Mouse (Mus musculus): Measurements from ENCODE around the gene Hdac4.

Gene Hdac4

DNA sequence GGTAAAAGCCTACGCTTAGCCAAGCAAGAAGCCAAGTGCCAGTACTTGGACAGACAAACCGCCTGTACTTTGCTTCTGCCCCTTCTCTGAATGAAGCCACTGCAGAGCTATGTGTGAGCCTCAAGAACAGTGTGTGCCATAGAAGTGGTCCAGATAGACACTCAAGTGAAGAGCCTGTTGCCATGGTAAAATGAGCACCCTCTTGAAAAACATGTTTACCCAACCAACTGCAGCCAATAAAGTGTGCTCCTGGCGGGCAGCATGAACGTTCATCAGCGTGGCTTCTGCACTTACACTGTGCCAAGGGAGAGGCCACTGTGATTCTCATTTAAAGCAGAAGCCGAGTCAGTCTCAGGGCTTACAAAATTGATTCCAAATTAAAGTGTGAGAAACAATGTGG lies 165.0 kb downstream of the Hdac4 start:
- peak; percentile 39; the same call in 1 of the 2 replicates for ATAC-seq (ENCODE audit: low TSS enrichment)

DNA sequence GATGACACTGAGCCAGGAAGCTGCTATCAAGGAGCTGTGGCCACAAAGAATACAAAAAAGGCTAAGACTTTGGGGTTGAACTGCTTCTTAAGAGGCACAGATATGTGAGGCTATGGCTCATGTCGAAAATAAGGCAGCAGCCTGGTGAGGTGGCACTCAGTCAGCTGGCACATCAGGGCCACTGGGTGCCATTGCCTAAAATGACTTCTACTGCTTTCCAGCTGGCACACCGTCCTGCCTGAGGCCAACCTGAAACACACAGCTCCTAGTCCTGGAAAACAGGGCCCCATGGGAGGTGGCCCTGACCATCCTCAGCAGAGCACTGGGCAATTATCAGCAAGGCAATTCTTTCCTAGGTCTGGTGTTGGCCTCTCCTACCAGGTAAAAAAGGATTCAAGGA lies 167.3 kb downstream of the Hdac4 start:
- no peak for ATAC-seq (ENCODE audit: low TSS enrichment)

DNA sequence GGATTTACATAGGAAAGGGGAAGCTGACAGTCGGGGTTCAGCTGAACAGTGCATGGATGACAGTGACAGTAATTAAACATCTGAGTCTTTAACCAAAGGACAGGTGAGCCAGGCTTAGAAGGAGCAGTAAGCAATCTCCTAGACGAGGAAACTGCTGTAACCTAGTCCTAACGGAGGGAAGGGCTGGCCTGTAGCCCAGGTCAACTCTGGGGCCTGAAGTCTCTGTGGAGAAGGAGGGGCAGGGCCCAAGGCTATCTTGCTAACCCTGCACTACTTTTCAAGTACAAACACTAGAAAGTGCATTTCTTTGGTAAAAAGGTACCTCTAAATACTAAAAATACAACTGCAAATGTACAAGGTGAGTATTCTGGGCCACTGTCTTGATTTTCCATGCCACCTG lies 169.1 kb downstream of the Hdac4 start:
- no peak for ATAC-seq (ENCODE audit: low TSS enrichment)

DNA sequence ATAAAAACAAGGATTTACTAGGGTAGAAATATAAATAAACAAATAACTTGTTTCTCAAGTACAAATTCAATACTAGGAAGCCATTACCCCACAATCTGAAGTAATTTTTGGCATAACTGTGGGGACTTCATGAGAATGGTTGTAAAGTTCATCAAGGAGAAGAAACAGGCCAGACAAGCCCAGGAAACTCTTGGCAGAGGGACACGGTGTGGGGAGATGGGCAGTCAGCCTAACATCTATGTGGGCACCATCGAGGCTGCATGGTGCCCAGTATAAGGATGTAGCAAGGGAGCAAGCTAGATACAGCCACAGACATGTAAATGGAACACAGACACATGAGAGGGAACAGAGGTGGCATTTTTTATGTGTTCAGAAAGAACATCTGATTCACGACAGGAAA lies 171.6 kb downstream of the Hdac4 start:
- ATAC-seq (ENCODE audit: low TSS enrichment) = no peak

DNA sequence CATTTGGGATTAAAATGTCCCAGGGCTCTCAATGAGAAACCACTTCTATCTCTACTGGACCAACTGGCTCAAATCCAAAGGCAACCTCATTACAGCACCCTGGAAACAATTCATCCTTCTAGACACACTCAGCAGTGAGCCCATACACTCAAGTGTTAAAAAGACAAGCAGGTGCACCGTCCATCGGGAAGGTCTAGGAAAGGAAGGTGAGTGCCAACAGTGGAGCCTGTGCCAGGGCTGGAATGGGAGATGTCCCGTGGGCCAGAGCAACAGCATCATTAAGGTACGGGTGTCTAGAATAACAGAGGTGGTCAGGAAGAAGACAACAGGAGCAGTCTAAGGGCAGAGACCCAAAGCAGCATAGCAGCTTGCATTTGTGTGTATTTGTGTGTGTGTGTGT lies 173.5 kb downstream of the Hdac4 start:
- ATAC-seq (ENCODE audit: low TSS enrichment) = no peak

DNA sequence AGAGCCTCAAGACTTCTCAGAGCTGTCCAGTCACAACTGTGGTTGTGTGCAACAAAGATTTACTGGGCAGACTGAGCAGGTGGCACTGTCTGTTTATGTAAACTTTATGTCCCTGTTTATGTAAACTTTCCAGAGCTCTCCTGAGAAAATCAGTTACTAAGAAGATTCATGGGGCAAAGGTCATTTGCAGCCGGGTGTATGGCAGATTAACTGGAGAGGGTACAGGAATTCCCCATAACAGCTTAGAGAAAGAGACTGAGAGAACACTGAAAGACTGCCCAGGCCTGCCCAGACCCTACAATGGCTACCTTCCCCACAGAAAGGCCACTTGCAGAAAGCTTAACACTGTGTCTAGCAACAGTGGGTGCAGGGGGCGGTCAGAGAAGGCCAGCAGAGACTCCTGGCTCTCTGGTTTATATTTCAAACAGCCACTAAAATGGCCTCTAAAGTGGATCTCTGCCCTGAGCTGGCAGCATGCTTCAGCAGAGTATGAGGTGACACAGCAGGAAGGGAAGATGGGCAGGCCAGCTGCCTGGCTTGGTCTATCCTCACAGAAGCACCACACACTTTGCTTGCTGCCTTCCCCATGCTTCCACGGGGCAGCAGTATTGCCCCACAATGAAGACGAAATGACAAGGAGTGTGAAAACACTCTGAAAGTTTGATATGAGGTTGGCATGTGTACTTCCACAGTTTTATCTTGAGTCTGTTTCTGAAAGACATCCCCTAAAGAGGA lies 179.4 kb downstream of the Hdac4 start:
- ATAC-seq (ENCODE audit: low TSS enrichment) = no peak

DNA sequence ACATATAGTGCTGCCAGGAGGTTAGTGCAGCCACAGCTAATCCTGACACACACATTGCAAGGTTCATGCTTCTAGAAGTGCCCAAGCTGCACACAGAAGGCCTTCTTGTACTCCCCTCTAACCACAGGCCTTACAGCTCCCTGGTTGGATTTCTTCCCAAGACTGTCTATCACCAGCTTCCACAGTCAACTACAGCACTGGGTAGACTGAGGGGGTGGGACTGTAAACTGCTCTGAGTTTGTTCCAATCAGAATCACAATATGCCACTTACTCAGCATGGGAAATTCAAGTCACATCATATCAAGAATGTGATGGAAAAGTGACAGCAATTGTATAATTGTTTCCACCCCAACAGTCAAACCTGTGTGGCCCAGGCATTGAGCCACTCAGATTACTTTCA lies 180.2 kb downstream of the Hdac4 start:
- no peak for ATAC-seq (ENCODE audit: low TSS enrichment)

DNA sequence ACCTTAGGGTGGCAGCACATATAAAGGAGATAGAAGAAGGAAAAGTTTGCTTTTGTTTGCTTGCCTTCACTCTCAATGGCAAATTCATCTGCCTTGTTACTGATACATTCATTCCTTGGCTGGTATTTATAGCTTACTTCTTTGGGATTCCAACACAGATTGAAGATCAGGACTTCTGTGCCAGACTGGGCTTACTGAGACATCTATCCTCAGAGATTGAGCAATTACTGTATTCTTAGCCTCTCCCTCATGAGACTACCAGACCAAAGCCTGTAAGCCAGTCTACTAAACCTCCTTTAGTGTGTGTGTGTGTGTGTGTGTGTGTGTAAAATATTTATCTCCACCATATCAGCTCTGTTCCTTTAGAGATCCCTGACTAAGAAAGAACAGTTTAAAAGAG lies 181.0 kb downstream of the Hdac4 start:
- ATAC-seq (ENCODE audit: low TSS enrichment) = no peak

DNA sequence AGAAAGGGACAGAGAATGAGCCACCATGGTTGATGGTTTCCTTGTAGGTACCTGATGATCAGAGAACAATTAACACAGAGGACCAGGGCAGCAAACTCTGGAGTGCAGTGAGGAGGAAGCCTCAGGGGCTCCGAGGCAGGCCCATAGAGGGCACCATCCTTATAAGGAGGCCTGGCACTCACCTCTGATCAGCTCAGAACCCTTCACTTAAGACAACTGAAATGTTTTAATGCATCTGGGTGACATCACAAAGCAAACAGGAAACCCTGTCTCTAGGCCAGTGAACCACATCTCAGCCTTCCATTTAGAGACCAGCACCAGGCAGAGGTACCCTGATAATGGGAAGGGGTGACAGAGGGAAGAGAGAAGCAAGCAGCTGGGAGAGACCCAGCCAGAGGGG lies 188.8 kb downstream of the Hdac4 start:
- no peak for ATAC-seq (ENCODE audit: low TSS enrichment)

DNA sequence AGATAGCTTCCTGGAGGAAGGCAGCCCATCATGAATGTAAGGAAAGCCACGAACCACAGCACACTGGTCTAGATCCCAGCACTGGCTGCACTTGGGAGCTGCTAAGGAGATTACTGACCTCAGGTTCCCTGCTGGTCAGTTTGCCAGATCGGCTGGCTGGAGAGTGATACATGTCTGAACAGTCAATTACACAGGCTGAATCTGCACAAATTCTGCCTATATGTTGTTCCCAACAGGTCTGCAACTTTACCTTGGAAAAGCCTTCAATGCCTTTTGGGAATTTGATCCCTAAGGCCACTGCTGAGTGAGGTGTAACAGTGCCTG lies 189.9 kb downstream of the Hdac4 start:
- no peak for ATAC-seq (ENCODE audit: low TSS enrichment)

DNA sequence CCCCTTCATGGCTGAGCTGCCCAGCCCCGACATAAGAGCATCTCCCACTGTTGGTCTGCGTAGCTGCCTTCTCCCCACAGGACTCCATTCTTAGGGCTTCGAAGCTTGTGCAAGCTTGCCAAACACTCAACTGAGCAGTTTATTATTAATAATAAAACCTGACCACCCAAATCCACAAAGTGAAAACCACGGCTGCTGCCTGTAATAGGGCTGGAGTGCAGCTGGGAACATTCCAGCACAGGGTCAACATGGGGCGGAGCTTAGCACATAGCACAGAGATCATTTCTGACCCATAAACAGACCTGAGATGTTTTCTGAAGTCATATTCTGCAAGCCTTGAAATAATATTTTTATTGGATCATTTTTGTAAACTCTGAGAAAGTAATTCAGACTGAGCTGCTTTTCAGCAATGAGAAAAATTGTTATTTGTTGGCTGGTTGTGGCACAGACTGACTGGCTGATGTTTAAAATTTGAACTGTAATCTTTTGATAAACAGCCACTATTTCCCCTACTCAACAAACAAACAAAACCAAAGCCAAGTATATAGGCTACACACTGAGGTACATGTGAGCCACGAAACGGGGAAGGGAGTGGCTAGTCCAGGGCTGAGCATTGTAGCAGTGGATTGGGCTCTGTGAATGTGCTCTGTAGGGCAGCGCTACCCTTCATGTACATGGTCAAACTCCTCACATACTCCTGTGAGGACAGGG lies 190.4 kb downstream of the Hdac4 start:
- ATAC-seq (ENCODE audit: low TSS enrichment) = no peak

DNA sequence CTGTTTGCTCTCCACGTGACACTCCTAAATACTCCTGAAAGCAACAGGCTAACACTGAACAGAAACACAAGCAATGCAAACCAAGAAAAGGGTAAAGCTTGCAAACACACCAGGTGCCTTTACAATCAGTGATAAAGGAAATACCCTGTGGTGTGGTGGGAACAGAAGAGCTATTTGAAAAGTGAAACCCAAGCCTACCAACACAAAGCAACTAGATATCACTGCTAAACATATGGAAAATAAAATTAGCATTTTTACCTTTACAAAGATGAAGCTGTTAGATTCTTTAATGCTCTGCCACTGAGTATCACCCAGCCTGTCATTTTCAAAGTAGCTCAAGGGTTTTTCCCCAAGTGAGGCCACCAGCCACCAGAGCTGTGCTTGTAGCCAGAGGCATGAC lies 191.4 kb downstream of the Hdac4 start:
- no peak for ATAC-seq (ENCODE audit: low TSS enrichment)

DNA sequence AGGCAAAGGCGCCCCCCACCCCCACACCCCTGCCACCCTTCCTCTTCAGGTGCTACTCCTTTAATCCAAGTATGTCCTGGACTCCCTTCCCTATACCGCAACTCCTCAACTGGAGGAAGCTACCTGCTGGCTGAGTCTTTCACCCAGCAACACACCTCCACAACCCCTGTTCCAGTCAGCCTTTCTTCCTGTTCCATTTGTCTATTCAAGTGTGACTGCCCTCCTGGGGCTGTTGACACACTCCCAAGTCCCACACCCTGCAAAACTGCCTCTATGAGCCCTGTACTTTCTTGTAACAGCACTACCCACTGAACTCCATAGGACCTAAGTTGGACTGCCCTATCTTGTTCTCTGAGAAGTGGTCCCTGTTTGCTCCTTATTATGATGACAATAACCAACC lies 195.3 kb downstream of the Hdac4 start:
- ATAC-seq (ENCODE audit: low TSS enrichment) = no peak

DNA sequence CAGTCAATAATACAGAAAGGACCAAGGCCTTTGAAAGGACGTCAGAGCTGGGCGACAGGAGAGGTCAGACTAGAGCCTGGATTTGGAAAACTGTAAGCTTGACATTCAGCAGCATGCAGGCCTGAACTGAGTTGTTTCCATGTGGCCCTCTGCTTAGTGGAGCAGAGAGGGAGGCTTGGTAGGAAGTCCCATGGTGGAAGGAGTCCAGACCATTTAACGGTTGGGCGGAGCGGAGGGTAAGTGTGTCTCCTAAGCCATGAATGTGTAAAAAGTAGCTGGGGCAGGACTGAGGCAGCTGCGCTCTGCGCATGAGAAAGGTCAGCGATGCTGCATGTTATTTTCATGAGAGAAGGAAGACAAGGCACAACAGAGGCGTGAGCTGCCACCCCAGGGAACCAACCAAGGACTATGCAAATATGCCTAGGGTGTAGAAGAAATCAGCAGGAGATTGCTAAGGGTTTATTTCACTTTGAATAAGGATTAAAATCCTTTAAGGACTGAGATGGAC lies 201.8 kb downstream of the Hdac4 start:
- no peak for ATAC-seq (ENCODE audit: low TSS enrichment)

DNA sequence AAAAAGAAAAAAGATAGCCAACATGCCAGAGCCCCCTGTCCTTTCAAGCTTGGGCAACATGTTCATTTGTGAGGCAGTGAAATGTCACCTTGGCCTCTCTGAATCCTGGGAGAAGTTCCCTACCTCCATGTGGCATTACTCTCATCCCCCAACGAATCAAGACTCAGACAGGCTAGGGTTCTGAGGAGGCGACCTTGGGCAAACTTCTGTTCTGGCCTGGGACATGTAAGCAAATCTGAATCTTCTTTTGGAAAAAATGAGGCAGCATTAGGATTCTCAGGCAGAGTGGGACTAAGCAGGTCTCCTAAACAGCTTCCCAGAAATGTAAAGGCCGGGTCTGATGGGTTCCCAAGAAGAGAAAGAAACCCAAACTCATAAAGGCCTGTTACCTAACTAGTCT lies 202.8 kb downstream of the Hdac4 start:
- ATAC-seq (ENCODE audit: low TSS enrichment) = no peak

DNA sequence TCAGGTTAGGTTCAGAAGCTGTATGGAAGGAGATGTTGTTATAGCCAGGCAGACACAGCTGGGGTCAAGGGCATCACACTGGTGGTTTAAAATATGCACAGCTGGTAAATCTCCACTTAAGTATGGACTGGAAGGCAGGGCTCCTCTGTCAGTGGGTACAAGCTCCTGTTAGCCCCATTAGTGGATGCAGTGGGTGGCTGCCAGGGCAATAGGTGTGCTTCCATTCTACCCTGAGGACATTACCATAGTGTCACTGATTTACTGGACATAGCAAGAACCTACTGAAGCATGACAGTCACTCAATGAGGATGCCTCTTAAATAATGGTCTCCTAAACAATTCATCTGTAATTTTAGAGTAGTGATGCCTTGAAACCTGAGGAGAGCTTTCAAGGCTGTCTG lies 203.9 kb downstream of the Hdac4 start:
- no peak for ATAC-seq (ENCODE audit: low TSS enrichment)

DNA sequence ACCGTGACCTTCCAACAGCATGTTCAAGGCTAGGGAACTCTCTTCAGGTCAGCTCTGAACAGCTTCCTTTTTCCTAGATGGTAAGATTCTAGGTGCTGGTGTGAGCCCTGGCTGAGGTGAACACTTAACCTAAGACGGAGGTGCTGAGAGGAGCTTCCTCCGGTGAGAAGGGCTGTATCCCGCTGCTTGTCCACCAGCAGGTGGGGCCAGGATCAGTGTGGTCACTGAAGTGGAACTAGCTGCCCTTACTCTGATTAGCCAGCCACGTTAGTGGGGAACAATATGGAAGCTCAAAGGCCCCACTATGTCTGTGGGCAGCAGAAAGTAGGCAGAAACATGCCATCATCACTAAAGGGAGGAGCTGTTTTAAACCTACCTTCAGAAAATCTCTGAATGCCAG lies 204.6 kb downstream of the Hdac4 start:
- ATAC-seq (ENCODE audit: low TSS enrichment) = no peak

DNA sequence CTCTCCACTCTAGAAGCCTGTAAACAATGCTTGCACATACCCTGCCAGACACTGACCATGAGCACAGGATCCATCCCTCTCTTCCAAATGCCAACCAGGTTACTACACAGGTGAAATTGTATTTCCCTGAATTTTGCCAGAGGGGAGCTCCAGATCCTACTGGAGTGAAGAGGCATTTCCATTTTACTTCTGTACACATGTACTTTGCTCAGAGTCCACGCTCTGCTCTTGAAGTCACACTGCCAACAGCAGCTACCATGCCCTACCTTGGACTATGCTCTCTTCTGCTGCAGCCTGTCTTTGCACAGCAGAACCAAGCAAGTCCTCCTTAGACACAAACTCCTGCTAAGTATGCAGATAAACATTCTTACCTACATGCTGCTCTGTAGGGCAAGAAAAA lies 206.6 kb downstream of the Hdac4 start:
- ATAC-seq (ENCODE audit: low TSS enrichment) = no peak

DNA sequence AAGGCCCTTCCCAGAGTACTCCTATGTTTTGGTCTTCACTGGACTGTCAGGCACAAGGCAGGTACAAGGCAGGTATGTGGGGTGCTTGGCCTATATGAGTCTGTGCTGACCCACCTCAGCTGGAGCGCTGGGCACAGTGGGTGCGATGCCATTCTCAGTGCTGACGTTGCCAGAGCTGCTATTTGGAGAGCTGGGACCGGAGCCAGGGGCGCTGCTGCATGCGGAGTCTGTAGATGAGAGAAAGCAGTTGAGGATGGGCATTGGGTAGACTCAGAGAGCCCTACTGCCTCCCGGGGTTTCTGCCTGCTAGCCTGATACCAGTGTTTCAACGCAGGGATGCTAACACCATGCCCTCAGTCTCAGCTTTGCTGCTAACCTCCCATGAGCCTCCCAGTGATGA lies 208.1 kb downstream of the Hdac4 start:
- ATAC-seq (ENCODE audit: low TSS enrichment) = peak; percentile 77

DNA sequence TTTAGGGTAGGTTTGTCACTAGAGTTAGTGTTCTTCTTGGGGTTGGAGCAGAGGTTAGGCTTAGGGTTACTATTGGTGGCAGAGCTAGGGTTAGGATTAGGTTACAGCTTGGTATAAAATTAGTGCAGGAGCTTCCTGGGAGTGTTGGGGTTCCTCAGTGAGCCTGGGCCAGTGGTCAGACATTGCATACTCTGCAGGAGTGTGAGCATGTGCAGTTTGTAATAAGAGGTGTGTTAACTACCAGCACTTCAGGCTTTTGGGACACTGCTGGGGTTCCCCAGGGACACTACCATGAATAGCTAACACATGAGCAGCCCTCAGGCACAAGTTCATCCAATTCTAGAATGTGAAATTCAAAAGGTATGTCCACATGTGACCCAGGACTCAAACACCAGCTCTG lies 209.7 kb downstream of the Hdac4 start:
- ATAC-seq (ENCODE audit: low TSS enrichment) = no peak

DNA sequence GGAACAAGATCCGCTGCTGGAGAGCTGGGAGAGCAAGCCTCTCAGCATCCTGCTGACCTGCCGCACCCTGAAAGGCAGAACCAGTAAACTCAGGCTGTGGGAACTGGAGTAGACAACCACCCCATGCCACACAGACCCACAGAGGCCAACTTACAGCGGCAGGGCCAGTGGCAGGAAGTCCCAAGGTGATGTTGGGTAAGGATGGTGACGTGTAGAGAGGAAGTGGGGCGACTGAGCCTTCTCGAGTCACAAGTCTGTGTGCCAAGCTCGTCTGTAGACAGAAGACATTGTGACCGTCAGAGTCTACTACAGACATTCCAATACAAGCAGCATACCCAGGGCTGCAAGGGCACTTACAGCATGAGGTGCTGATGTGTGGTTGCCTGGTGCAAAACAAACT lies 211.0 kb downstream of the Hdac4 start:
- no peak for ATAC-seq (ENCODE audit: low TSS enrichment)

DNA sequence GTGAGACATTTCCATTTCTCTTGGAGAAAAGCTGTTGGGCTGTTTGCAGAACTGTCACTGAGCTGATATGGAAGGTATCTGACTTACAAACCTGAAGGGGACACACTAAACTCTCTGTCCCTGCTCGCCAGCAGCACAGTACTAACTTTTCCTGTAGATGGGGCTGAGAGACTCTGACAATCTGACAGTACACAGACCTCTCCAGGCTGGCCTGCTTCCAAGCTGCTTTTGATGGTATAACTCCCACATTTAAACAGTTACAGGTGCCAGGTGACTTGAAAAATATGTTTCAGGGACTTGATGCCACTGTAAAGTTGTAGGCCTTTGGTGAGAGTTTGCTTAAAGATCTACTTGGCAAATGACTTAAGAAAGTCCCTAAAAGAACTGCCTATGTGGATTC lies 214.1 kb downstream of the Hdac4 start:
- no peak for ATAC-seq (ENCODE audit: low TSS enrichment)

DNA sequence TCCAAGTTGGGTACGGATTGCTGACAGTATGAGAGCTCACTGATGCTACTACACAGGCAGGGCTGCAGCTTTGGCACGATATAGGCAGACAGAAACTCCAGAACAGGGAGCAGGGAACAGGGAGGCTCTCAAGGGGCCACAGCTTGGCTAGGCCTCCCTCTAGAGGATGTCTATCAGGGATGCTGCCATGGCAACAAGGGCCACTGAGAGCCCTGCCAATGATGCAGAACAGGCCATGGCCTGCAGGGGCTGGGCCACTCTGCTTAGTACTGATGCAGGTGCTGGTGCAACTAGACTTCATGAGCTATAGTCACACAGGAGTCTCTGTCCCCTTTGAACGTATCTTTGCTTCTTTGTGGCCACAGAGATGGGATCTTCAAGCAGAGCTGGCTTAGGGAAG lies 217.1 kb downstream of the Hdac4 start:
- ATAC-seq (ENCODE audit: low TSS enrichment) = 0 out of 2 replicates have a peak, but pooled peaks have one; percentile 25
